Mouse (Mus musculus): ENCODE measurements at regions not wholly inside any gene's neighbourhood (a gene's known extent, or its start where the extent isn't known, plus 50 kb on each side); places are given as distances from the start of the nearest gene placed in this dataset.

- no peak for DNase-seq (ENCODE audit: low read depth)
Observed at GRCm38 (mm10) chr19:54462480-54462879, 418.5 kb downstream of the Adra2a start.

GRCm38 (mm10) chr19:54470034-54470433, 426.1 kb downstream of the Adra2a start:
- no peak for DNase-seq (ENCODE audit: low read depth)

- no peak for DNase-seq (ENCODE audit: low read depth)
Observed at GRCm38 (mm10) chr19:54498066-54498465, 454.1 kb downstream of the Adra2a start.

GRCm38 (mm10) chr19:54533858-54534257, 489.9 kb downstream of the Adra2a start:
- no peak for DNase-seq (ENCODE audit: low read depth)

- no peak for DNase-seq (ENCODE audit: low read depth)
Observed at GRCm38 (mm10) chr19:54555351-54555750, 511.4 kb downstream of the Adra2a start.

- no peak for DNase-seq (ENCODE audit: low read depth)
Observed at GRCm38 (mm10) chr19:54557984-54558383, 514.0 kb downstream of the Adra2a start.

GRCm38 (mm10) chr19:54583574-54583973, 539.6 kb downstream of the Adra2a start:
- no peak for DNase-seq (ENCODE audit: low read depth)

GRCm38 (mm10) chr19:54584687-54585237, 540.8 kb downstream of the Adra2a start:
- DNase-seq (ENCODE audit: low read depth), result no peak

- no peak for DNase-seq (ENCODE audit: low read depth)
Observed at GRCm38 (mm10) chr19:54585326-54585725, 541.4 kb downstream of the Adra2a start.

- no peak for DNase-seq (ENCODE audit: low read depth)
Observed at GRCm38 (mm10) chr19:54603345-54603744, 523.7 kb downstream of the Gpam start.

GRCm38 (mm10) chr19:54605346-54605745, 521.7 kb downstream of the Gpam start:
- DNase-seq (ENCODE audit: low read depth), result no peak

GRCm38 (mm10) chr19:54616924-54617323, 510.1 kb downstream of the Gpam start:
- DNase-seq (ENCODE audit: low read depth), result no peak
